Mouse (Mus musculus): ENCODE data around the gene Slc6a13.

DNA sequence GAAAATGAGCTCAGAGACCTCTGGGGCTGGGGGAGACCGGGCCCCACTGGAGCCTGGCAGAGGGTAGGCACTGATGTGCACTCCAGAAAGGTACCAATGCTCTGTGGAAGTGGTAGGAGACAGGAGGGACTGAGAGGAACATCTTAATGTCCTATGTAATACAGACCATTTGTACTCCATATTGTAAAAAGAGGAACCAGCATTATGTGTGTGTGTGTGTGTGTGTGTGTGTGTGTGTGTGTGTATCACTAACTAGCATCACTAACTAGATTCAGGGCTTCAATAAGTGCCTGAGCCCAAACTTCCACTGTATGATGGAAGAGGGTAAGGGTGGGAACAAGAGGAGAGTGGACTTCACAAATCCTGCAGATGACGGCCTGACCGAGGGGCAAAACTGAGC is 85.4 kb downstream of the Slc6a13 start:
- TF ChIP-seq CTCF (IDR thresholded peaks at IDR 0.05; ENCODE audit: low read depth, low read length) (no peak), POLR2A (IDR thresholded peaks at IDR 0.05; ENCODE audit: borderline replicate concordance, low read depth, low read length) (no peak)

Data from bone marrow macrophage, adult 2 months (primary cell).